Mouse (Mus musculus): ENCODE data around the gene Rcan2. TPM values are rescaled to one million over a fixed set of nuclear protein-coding genes. Genes with fewer than 3 reads are reported as not detected.

The Rcan2 gene
- total and polyA plus RNA-seq, 2 experiments, result 1.4 to 4.0 TPM

DNA sequence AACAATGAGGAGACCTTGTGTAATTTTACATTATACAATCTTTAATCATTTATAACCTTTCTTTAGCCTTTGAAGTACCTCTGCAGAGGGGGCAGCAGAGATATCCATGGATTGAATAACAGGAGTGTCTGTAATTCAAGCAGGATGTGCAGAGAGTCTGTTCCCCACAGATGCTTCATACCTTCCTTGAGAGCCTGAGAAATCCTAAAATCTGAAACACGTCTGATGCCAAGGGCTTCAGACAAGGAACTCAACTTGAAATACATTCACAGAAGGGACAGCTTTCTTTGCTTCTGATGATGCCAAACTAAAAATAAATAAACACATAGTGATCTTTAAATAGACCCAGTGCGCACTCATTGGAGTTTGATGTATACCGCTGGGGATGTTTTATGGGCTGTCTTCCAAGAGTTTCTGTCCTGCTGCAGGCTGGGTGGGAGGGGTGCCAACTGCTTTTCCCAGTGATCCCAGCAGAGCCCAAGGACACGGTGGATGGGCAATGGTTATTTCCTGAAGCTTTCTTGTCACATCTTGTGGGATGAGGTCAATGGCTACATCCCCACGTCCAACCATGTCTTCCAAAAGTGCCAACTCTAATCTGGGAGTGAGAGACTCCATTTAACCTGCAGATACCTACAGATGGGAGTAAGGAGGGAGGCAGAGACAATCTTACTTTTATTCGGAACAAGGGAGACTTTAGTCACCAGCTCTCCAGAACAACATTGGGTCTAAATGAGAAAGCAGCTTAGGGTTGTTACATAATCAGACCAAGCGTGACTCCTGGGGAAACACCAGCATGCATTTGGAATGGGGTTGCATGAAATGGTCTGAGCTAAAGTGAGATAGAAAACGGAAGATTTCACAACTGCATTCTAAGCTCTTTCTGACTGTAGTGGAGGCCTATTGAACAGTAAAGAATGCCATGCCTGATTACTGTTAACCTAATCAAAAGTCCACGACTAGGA lies 102.9 kb downstream of the Rcan2 start:
- no peak for TF ChIP-seq POLR2A (IDR thresholded peaks at IDR 0.05; ENCODE audit: extremely low read depth, insufficient read depth, low read length)
- Histone ChIP-seq H3K27me3 (ENCODE audit: control insufficient read depth, insufficient read depth, low read length) (no peaks in the 10 kb centered on the region), H3K9ac (ENCODE audit: low read depth, low read length) (no peak overlapping the region), H3K27ac (replicated peaks; ENCODE audit: insufficient read depth, low read depth, low read length) (no peak overlapping the region), H3K4me1 (ENCODE audit: control insufficient read depth, insufficient read depth, low read length) (no peaks in the 10 kb centered on the region), H3K4me3 (ENCODE audit: insufficient read depth, low read depth, low read length) (no peak overlapping the region), H3K36me3 (ENCODE audit: control insufficient read depth, insufficient read depth, low read length) (no peaks in the 10 kb centered on the region), H3K79me2 (ENCODE audit: control insufficient read depth, insufficient read depth, low read length) (no peaks in the 10 kb centered on the region)
- no peak for DNase-seq (ENCODE audit: extremely low read depth, low read depth, low spot score)
- 71% methylated on average over 9 of the region's 9 CpGs for WGBS

DNA sequence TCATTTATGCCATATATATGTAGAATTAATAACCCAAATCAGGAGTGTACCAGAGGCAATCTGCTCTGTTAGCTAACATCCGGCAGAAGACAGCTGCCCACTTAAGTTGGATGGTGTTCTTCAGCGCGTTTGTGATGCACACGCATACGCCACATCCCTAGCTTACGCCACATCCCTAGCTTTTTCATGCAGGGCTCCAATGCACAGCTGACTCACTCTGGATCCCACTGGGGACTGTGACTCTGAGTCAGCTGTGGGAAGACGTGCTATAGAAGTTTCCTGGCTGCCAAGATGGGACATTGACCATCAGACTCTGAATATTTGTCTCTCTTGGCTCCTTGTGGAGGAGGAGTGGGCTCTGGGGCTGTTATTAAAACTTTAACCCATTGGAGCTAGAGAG lies 103.7 kb downstream of the Rcan2 start:
- Histone ChIP-seq H3K4me1 (ENCODE audit: control insufficient read depth, insufficient read depth, low read length) (no peaks in the 10 kb centered on the region), H3K27ac (replicated peaks; ENCODE audit: insufficient read depth, low read depth, low read length) (no peak overlapping the region), H3K4me3 (ENCODE audit: insufficient read depth, low read depth, low read length) (no peak overlapping the region), H3K79me2 (ENCODE audit: control insufficient read depth, insufficient read depth, low read length) (no peaks in the 10 kb centered on the region), H3K27me3 (ENCODE audit: control insufficient read depth, insufficient read depth, low read length) (no peaks in the 10 kb centered on the region), H3K9ac (ENCODE audit: low read depth, low read length) (no peak overlapping the region), H3K36me3 (ENCODE audit: control insufficient read depth, insufficient read depth, low read length) (no peaks in the 10 kb centered on the region)
- DNase-seq (ENCODE audit: extremely low read depth, low read depth, low spot score), result no peak
- no peak for TF ChIP-seq CTCF (IDR thresholded peaks at IDR 0.05; ENCODE audit: low read depth, low read length)
- no peak for TF ChIP-seq POLR2A (IDR thresholded peaks at IDR 0.05; ENCODE audit: extremely low read depth, insufficient read depth, low read length)
- 92% methylated on average over 7 of the region's 7 CpGs for WGBS

GRCm38 (mm10) chr17:43906728-43907127 lies 105.6 kb downstream of the Rcan2 start:
- H3K27me3 ChIP-seq (ENCODE audit: control insufficient read depth, insufficient read depth, low read length), result no peaks in the 10 kb centered on the region
- TF ChIP-seq CTCF (IDR thresholded peaks at IDR 0.05; ENCODE audit: low read depth, low read length), result no peak
- H3K9ac ChIP-seq (ENCODE audit: low read depth, low read length), result no peak overlapping the region
- no peak overlapping the region for H3K4me3 ChIP-seq (ENCODE audit: insufficient read depth, low read depth, low read length)
- no peaks in the 10 kb centered on the region for H3K4me1 ChIP-seq (ENCODE audit: control insufficient read depth, insufficient read depth, low read length)
- H3K79me2 ChIP-seq (ENCODE audit: control insufficient read depth, insufficient read depth, low read length), result no peaks in the 10 kb centered on the region
- DNase-seq (ENCODE audit: extremely low read depth, low read depth, low spot score), result no peak
- no peak overlapping the region for H3K27ac ChIP-seq (replicated peaks; ENCODE audit: insufficient read depth, low read depth, low read length)
- no peaks in the 10 kb centered on the region for H3K36me3 ChIP-seq (ENCODE audit: control insufficient read depth, insufficient read depth, low read length)

- no peak for DNase-seq (ENCODE audit: extremely low read depth, low read depth, low spot score)
- 84% methylated on average over 8 of the region's 8 CpGs for WGBS
- Histone ChIP-seq H3K36me3 (ENCODE audit: control insufficient read depth, insufficient read depth, low read length) (no peaks in the 10 kb centered on the region), H3K4me1 (ENCODE audit: control insufficient read depth, insufficient read depth, low read length) (no peaks in the 10 kb centered on the region), H3K27me3 (ENCODE audit: control insufficient read depth, insufficient read depth, low read length) (no peaks in the 10 kb centered on the region), H3K79me2 (ENCODE audit: control insufficient read depth, insufficient read depth, low read length) (no peaks in the 10 kb centered on the region), H3K27ac (replicated peaks; ENCODE audit: insufficient read depth, low read depth, low read length) (no peak overlapping the region), H3K9ac (ENCODE audit: low read depth, low read length) (no peak overlapping the region), H3K4me3 (ENCODE audit: insufficient read depth, low read depth, low read length) (no peak overlapping the region)
- TF ChIP-seq CTCF (IDR thresholded peaks at IDR 0.05; ENCODE audit: low read depth, low read length) (no peak), POLR2A (IDR thresholded peaks at IDR 0.05; ENCODE audit: extremely low read depth, insufficient read depth, low read length) (no peak)
These were observed 115.0 kb downstream of the Rcan2 start for GRCm38 (mm10) chr17:43916128-43916527.

- Histone ChIP-seq H3K36me3 (ENCODE audit: control insufficient read depth, insufficient read depth, low read length) (no peaks in the 10 kb centered on the region), H3K9ac (ENCODE audit: low read depth, low read length) (no peak overlapping the region), H3K4me1 (ENCODE audit: control insufficient read depth, insufficient read depth, low read length) (no peaks in the 10 kb centered on the region), H3K27me3 (ENCODE audit: control insufficient read depth, insufficient read depth, low read length) (no peaks in the 10 kb centered on the region), H3K4me3 (ENCODE audit: insufficient read depth, low read depth, low read length) (no peak overlapping the region), H3K27ac (replicated peaks; ENCODE audit: insufficient read depth, low read depth, low read length) (no peak overlapping the region), H3K79me2 (ENCODE audit: control insufficient read depth, insufficient read depth, low read length) (no peaks in the 10 kb centered on the region)
- WGBS, result 82% methylated on average over 5 of the region's 5 CpGs
- TF ChIP-seq POLR2A (IDR thresholded peaks at IDR 0.05; ENCODE audit: extremely low read depth, insufficient read depth, low read length), result no peak
- TF ChIP-seq CTCF (IDR thresholded peaks at IDR 0.05; ENCODE audit: low read depth, low read length), result no peak
- no peak for DNase-seq (ENCODE audit: extremely low read depth, low read depth, low spot score)
These were observed 116.0 kb downstream of the Rcan2 start for GRCm38 (mm10) chr17:43917143-43917542.

DNA sequence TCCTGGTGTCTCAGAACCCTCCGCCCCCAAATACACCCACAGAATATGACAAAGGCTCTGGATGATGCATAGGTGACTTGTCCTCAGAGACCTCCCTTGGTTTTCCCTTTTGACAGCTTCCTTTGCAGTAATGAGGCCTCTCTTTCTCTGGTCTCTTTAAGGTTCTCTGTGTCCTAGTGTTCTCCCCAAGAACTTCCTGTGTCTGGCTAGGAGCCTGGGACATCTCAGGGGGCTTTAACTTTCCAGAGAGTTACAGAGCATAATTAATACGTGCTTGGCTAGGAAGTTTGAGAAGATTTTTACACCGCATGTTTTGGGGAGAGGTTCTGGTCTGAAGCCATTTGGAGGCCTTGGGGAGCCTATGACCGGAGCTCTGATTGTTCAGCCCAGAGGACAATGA lies 128.7 kb downstream of the Rcan2 start:
- Histone ChIP-seq H3K4me3 (ENCODE audit: insufficient read depth, low read depth, low read length) (no peak overlapping the region), H3K4me1 (ENCODE audit: control insufficient read depth, insufficient read depth, low read length) (no peaks in the 10 kb centered on the region), H3K9ac (ENCODE audit: low read depth, low read length) (no peak overlapping the region), H3K27ac (replicated peaks; ENCODE audit: insufficient read depth, low read depth, low read length) (no peak overlapping the region), H3K79me2 (ENCODE audit: control insufficient read depth, insufficient read depth, low read length) (no peaks in the 10 kb centered on the region), H3K36me3 (ENCODE audit: control insufficient read depth, insufficient read depth, low read length) (no peaks in the 10 kb centered on the region), H3K27me3 (ENCODE audit: control insufficient read depth, insufficient read depth, low read length) (no peaks in the 10 kb centered on the region)
- WGBS, result 94% methylated on average over 4 of the region's 4 CpGs
- no peak for DNase-seq (ENCODE audit: extremely low read depth, low read depth, low spot score)
- TF ChIP-seq CTCF (IDR thresholded peaks at IDR 0.05; ENCODE audit: low read depth, low read length) (no peak), POLR2A (IDR thresholded peaks at IDR 0.05; ENCODE audit: extremely low read depth, insufficient read depth, low read length) (no peak)
